Mouse (Mus musculus) E14TG2a.4 (cell line): ENCODE data around the gene Klhl2.

Experiments
- H3K27me3 ChIP-seq: 2 replicates; pipeline ENCODE4 v1.6.1; 2014; ENCODE audit warnings: low read length, control low read depth; ENCODE audit not compliant: insufficient read depth
- H3K36me3 ChIP-seq: 2 replicates; pipeline ENCODE4 v1.6.1; 2014; ENCODE audit warnings: low read length, control low read depth; ENCODE audit not compliant: insufficient read depth
- H3K4me1 ChIP-seq: replicated peaks from 2 replicates; pipeline ENCODE4 v1.6.1; 2014; ENCODE audit warnings: low read depth, low read length, control low read depth
- H3K4me3 ChIP-seq: replicated peaks from 2 replicates; pipeline ENCODE4 v1.5.1; 2014; ENCODE audit warnings: mild to moderate bottlenecking, low read length
- H3K9me3 ChIP-seq: 2 replicates; pipeline ENCODE4 v1.6.1; 2014; ENCODE audit warnings: low read length, control low read depth
- CTCF ChIP-seq: conservative IDR thresholded peaks from 2 replicates; pipeline ENCODE4 v1.5.1; 2014; ENCODE audit warnings: low read length
- NANOG ChIP-seq: IDR thresholded peaks from 2 replicates; pipeline ENCODE4 v1.6.1; 2014; ENCODE audit warnings: borderline replicate concordance, low read length, mixed read lengths
- POU5F1 ChIP-seq: IDR thresholded peaks from 2 replicates; pipeline ENCODE4 v1.6.1; 2014; ENCODE audit warnings: low read length, borderline replicate concordance

Gene Klhl2

GRCm38 (mm10) chr8:64834071-64834877 is 15.5 kb downstream of the Klhl2 start:
- Histone ChIP-seq H3K27me3 (no peaks in the 10 kb centered on the region), H3K4me1 (peaks cover 84% of the 10 kb centered on the region), H3K36me3 (peaks cover 27% of the 10 kb centered on the region), H3K4me3 (peak overlapping the region; percentile 35), H3K9me3 (no peaks in the 10 kb centered on the region)
- no peak for TF ChIP-seq CTCF
- TF ChIP-seq NANOG, result peak; percentile 72

DNA sequence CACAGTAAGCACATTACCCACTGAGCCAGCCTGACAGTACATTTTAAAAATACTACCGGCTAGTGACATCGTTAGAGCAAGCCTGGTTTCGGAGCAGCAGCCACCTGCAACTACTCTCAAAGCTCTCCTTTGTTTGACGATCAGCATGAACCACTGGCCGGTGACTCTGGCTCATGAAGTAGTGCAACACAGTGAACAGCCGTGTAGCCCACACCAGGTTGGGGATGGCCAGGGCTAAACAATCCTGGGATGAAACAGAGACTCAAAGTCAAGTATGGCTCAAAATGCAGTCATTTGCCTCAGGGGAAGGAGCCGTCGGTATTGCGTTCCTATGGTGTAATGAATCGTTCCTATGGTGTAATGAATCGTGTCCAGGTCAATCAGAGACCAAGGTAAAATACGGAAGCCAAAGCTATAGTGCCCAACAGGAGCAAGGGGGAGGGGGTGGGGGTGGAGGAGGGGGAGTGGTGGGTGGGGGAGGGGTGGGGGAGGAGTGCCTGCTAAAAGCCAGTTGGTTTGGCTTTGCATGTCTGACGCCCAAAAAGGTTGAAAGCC is 17.2 kb downstream of the Klhl2 start:
- Histone ChIP-seq H3K9me3 (no peaks in the 10 kb centered on the region), H3K4me3 (no peak overlapping the region), H3K27me3 (no peaks in the 10 kb centered on the region), H3K36me3 (peaks cover 41% of the 10 kb centered on the region), H3K4me1 (peaks cover 78% of the 10 kb centered on the region)
- TF ChIP-seq CTCF, result no peak
- no peak for TF ChIP-seq POU5F1
- TF ChIP-seq NANOG, result no peak

- Histone ChIP-seq H3K36me3 (peaks cover 45% of the 10 kb centered on the region), H3K27me3 (no peaks in the 10 kb centered on the region), H3K9me3 (no peaks in the 10 kb centered on the region), H3K4me3 (no peak overlapping the region), H3K4me1 (peaks cover 73% of the 10 kb centered on the region)
- TF ChIP-seq POU5F1, result no peak
- no peak for TF ChIP-seq NANOG
- TF ChIP-seq CTCF, result no peak
These were observed 18.2 kb downstream of the Klhl2 start for GRCm38 (mm10) chr8:64831656-64832055.

DNA sequence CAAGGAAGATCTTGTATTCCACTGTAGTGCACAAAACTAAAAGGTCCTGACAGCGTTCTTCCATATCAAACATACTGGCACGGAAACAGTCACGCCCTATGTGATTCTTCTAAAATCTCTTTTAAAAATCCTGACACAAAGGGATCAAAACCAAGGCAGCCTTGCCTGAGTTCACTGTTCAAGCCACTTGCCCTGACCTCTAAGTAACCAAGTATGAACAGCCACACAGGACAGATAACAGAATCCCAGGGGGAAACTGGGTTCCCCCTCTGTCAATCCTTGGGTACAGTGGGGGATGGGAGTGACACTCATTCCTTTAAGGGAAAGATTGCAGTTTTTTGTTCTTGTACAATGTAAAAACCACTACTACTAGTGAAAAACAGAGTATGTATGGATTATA is 19.9 kb downstream of the Klhl2 start:
- peaks cover 61% of the 10 kb centered on the region for H3K4me1 ChIP-seq
- no peaks in the 10 kb centered on the region for H3K27me3 ChIP-seq
- H3K4me3 ChIP-seq, result no peak overlapping the region
- H3K36me3 ChIP-seq, result peaks cover 50% of the 10 kb centered on the region
- H3K9me3 ChIP-seq, result no peaks in the 10 kb centered on the region
- no peak for TF ChIP-seq NANOG
- TF ChIP-seq POU5F1, result no peak
- no peak for TF ChIP-seq CTCF

- TF ChIP-seq NANOG (no peak), POU5F1 (no peak), CTCF (peak; percentile 54)
- Histone ChIP-seq H3K9me3 (no peaks in the 10 kb centered on the region), H3K36me3 (peaks cover 56% of the 10 kb centered on the region), H3K4me1 (peaks cover 56% of the 10 kb centered on the region), H3K27me3 (no peaks in the 10 kb centered on the region), H3K4me3 (no peak overlapping the region)
These were observed 20.4 kb downstream of the Klhl2 start for GRCm38 (mm10) chr8:64829391-64829790.

GRCm38 (mm10) chr8:64828466-64828865 is 21.4 kb downstream of the Klhl2 start:
- no peak for TF ChIP-seq CTCF
- TF ChIP-seq NANOG, result no peak
- no peak for TF ChIP-seq POU5F1
- Histone ChIP-seq H3K36me3 (peaks cover 64% of the 10 kb centered on the region), H3K9me3 (no peaks in the 10 kb centered on the region), H3K4me3 (no peak overlapping the region), H3K27me3 (no peaks in the 10 kb centered on the region), H3K4me1 (peaks cover 47% of the 10 kb centered on the region)

GRCm38 (mm10) chr8:64827356-64827755 is 22.5 kb downstream of the Klhl2 start:
- H3K36me3 ChIP-seq, result peaks cover 73% of the 10 kb centered on the region
- H3K4me3 ChIP-seq, result no peak overlapping the region
- H3K27me3 ChIP-seq, result no peaks in the 10 kb centered on the region
- H3K4me1 ChIP-seq, result peaks cover 37% of the 10 kb centered on the region
- TF ChIP-seq POU5F1 (no peak), CTCF (no peak), NANOG (no peak)
- H3K9me3 ChIP-seq, result no peaks in the 10 kb centered on the region

DNA sequence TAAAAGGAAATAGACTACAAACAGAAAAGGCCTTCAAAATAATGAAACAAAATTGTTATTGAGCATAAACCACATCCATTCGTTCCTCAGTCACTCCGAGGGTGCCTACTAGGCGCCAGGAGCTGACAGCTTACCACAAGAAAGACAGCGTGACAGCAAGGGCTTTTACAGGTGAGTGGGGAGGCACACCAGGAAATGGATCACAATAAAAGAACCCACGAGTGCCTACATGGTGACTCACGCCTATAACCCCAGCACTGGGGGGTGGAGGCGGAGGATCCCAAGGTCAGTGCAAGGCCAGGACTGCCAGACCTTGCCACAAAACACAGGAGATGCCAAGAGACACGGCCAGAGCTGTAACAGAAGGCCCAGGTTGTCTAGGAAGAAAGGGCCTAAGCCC is 23.4 kb downstream of the Klhl2 start:
- Histone ChIP-seq H3K9me3 (no peaks in the 10 kb centered on the region), H3K4me3 (no peak overlapping the region), H3K4me1 (peaks cover 28% of the 10 kb centered on the region), H3K27me3 (no peaks in the 10 kb centered on the region), H3K36me3 (peaks cover 64% of the 10 kb centered on the region)
- TF ChIP-seq POU5F1, result no peak
- TF ChIP-seq CTCF, result no peak
- no peak for TF ChIP-seq NANOG
